Mouse (Mus musculus) thymus, adult 2 months (tissue): ENCODE measurements around the gene Lancl3.
"Not testable (repeated sequence)": the region's sequence is repeated elsewhere in the genome, so short reads cannot be mapped to it uniquely, and the experiment has no call there.

Experiments used
- CTCF ChIP-seq: fragments of 200-500 bp; IDR thresholded peaks from 2 replicates; pipeline ENCODE4 v1.5.1; 2012; ENCODE audit warnings: mild to moderate bottlenecking, control low read depth, low read length, moderate library complexity, borderline replicate concordance; ENCODE audit not compliant: control insufficient read depth, poor library complexity, insufficient read depth; ENCODE audit errors: extremely low read depth
- POLR2A ChIP-seq: fragments of 200-500 bp; IDR thresholded peaks from 2 replicates; pipeline ENCODE4 v1.6.1; 2012; ENCODE audit warnings: mild to moderate bottlenecking, low read length, control low read depth, moderate library complexity; ENCODE audit not compliant: control insufficient read depth, poor library complexity, insufficient read depth; ENCODE audit errors: extremely low read depth

GRCm38 (mm10) chrX:9283464-9283863 lies 83.8 kb downstream of the Lancl3 start, which contains the start of gene H2al1m:
- TF ChIP-seq CTCF, POLR2A: not testable (repeated sequence)
